Mouse (Mus musculus): ENCODE measurements at regions not wholly inside any gene's neighbourhood (a gene's known extent, or its start where the extent isn't known, plus 50 kb on each side); places are given as distances from the start of the nearest gene placed in this dataset.

- Histone ChIP-seq H3ac (ENCODE audit: control insufficient read depth, insufficient read length, low read depth) (no peak overlapping the region), H3K4me3 (ENCODE audit: insufficient read depth, poor library complexity, severe bottlenecking) (no peak overlapping the region), H3K27me3 (ENCODE audit: control insufficient read depth, insufficient read depth, insufficient read length) (peaks cover 26% of the 10 kb centered on the region), H3K36me3 (ENCODE audit: control insufficient read depth, insufficient read depth) (no peaks in the 10 kb centered on the region), H3K79me3 (ENCODE audit: low read depth) (no peaks in the 10 kb centered on the region), H3K79me2 (ENCODE audit: control insufficient read depth, insufficient read depth) (no peaks in the 10 kb centered on the region)
- TF ChIP-seq MYOD1 (IDR thresholded peaks at IDR 0.05; ENCODE audit: control insufficient read depth, insufficient read length, low read depth), result no peak
- no peak for TF ChIP-seq MYOG (IDR thresholded peaks at IDR 0.05; ENCODE audit: control insufficient read depth, extremely low read depth, insufficient read length)
- TF ChIP-seq USF1 (IDR thresholded peaks at IDR 0.05; ENCODE audit: low read depth), result no peak
- TF ChIP-seq FOSL1 (IDR thresholded peaks at IDR 0.05; ENCODE audit: insufficient read depth, low read length, poor library complexity, severe bottlenecking), result no peak
- TF ChIP-seq CEBPB (IDR thresholded peaks at IDR 0.05; ENCODE audit: low read depth), result no peak
- TF ChIP-seq CTCF (IDR thresholded peaks at IDR 0.05; ENCODE audit: control insufficient read depth, insufficient read depth, insufficient read length), result no peak
- TF ChIP-seq MAX (IDR thresholded peaks at IDR 0.05), result no peak
Observed at GRCm38 (mm10) chr4:148746460-148747314, 57.5 kb upstream of the Casz1 start.

GRCm38 (mm10) chr4:148747315-148747644, 56.9 kb upstream of the Casz1 start:
- TF ChIP-seq MAX (IDR thresholded peaks at IDR 0.05) (no peak), CEBPB (IDR thresholded peaks at IDR 0.05; ENCODE audit: low read depth) (no peak), MYOD1 (IDR thresholded peaks at IDR 0.05; ENCODE audit: control insufficient read depth, insufficient read length, low read depth) (no peak), USF1 (IDR thresholded peaks at IDR 0.05; ENCODE audit: low read depth) (no peak), FOSL1 (IDR thresholded peaks at IDR 0.05; ENCODE audit: insufficient read depth, low read length, poor library complexity, severe bottlenecking) (no peak)
- Histone ChIP-seq H3K36me3 (ENCODE audit: control insufficient read depth, insufficient read depth) (no peaks in the 10 kb centered on the region), H3ac (ENCODE audit: control insufficient read depth, insufficient read length, low read depth) (no peak overlapping the region), H3K79me3 (ENCODE audit: low read depth) (no peaks in the 10 kb centered on the region), H3K79me2 (ENCODE audit: control insufficient read depth, insufficient read depth) (no peaks in the 10 kb centered on the region), H3K4me3 (ENCODE audit: insufficient read depth, poor library complexity, severe bottlenecking) (no peak overlapping the region), H3K27me3 (ENCODE audit: control insufficient read depth, insufficient read depth, insufficient read length) (peaks cover 26% of the 10 kb centered on the region)

GRCm38 (mm10) chr4:148750030-148750429, 54.2 kb upstream of the Casz1 start:
- H3K36me3 ChIP-seq (ENCODE audit: control insufficient read depth, insufficient read depth), result no peaks in the 10 kb centered on the region
- no peaks in the 10 kb centered on the region for H3K79me3 ChIP-seq (ENCODE audit: low read depth)
- no peak for TF ChIP-seq MYOG (IDR thresholded peaks at IDR 0.05; ENCODE audit: control insufficient read depth, extremely low read depth, insufficient read length)
- TF ChIP-seq CEBPB (IDR thresholded peaks at IDR 0.05; ENCODE audit: low read depth), result no peak
- TF ChIP-seq USF1 (IDR thresholded peaks at IDR 0.05; ENCODE audit: low read depth), result no peak
- no peak for TF ChIP-seq FOSL1 (IDR thresholded peaks at IDR 0.05; ENCODE audit: insufficient read depth, low read length, poor library complexity, severe bottlenecking)
- no peak for TF ChIP-seq MYOD1 (IDR thresholded peaks at IDR 0.05; ENCODE audit: control insufficient read depth, insufficient read length, low read depth)
- TF ChIP-seq MAX (IDR thresholded peaks at IDR 0.05), result no peak
- no peak for TF ChIP-seq CTCF (IDR thresholded peaks at IDR 0.05; ENCODE audit: control insufficient read depth, insufficient read depth, insufficient read length)
- H3ac ChIP-seq (ENCODE audit: control insufficient read depth, insufficient read length, low read depth), result no peak overlapping the region
- H3K27me3 ChIP-seq (ENCODE audit: control insufficient read depth, insufficient read depth, insufficient read length), result peaks cover 23% of the 10 kb centered on the region
- H3K79me2 ChIP-seq (ENCODE audit: control insufficient read depth, insufficient read depth), result no peaks in the 10 kb centered on the region
- no peak overlapping the region for H3K4me3 ChIP-seq (ENCODE audit: insufficient read depth, poor library complexity, severe bottlenecking)

GRCm38 (mm10) chr4:148751591-148751990, 52.6 kb upstream of the Casz1 start:
- peaks cover 23% of the 10 kb centered on the region for H3K27me3 ChIP-seq (ENCODE audit: control insufficient read depth, insufficient read depth, insufficient read length)
- H3K36me3 ChIP-seq (ENCODE audit: control insufficient read depth, insufficient read depth), result no peaks in the 10 kb centered on the region
- TF ChIP-seq MAX (IDR thresholded peaks at IDR 0.05), result no peak
- no peak for TF ChIP-seq CEBPB (IDR thresholded peaks at IDR 0.05; ENCODE audit: low read depth)
- no peak overlapping the region for H3K4me3 ChIP-seq (ENCODE audit: insufficient read depth, poor library complexity, severe bottlenecking)
- H3K79me2 ChIP-seq (ENCODE audit: control insufficient read depth, insufficient read depth), result no peaks in the 10 kb centered on the region
- H3K79me3 ChIP-seq (ENCODE audit: low read depth), result no peaks in the 10 kb centered on the region
- no peak overlapping the region for H3ac ChIP-seq (ENCODE audit: control insufficient read depth, insufficient read length, low read depth)

- H3K4me3 ChIP-seq (ENCODE audit: insufficient read depth, poor library complexity, severe bottlenecking), result no peak overlapping the region
- no peak overlapping the region for H3ac ChIP-seq (ENCODE audit: control insufficient read depth, insufficient read length, low read depth)
- no peaks in the 10 kb centered on the region for H3K79me2 ChIP-seq (ENCODE audit: control insufficient read depth, insufficient read depth)
- no peaks in the 10 kb centered on the region for H3K36me3 ChIP-seq (ENCODE audit: control insufficient read depth, insufficient read depth)
- H3K79me3 ChIP-seq (ENCODE audit: low read depth), result no peaks in the 10 kb centered on the region
- peaks cover 19% of the 10 kb centered on the region for H3K27me3 ChIP-seq (ENCODE audit: control insufficient read depth, insufficient read depth, insufficient read length)
- TF ChIP-seq MAX (IDR thresholded peaks at IDR 0.05) (no peak), MYOG (IDR thresholded peaks at IDR 0.05; ENCODE audit: control insufficient read depth, extremely low read depth, insufficient read length) (no peak), CTCF (IDR thresholded peaks at IDR 0.05; ENCODE audit: control insufficient read depth, insufficient read depth, insufficient read length) (no peak), MYOD1 (IDR thresholded peaks at IDR 0.05; ENCODE audit: control insufficient read depth, insufficient read length, low read depth) (no peak), USF1 (IDR thresholded peaks at IDR 0.05; ENCODE audit: low read depth) (no peak), CEBPB (IDR thresholded peaks at IDR 0.05; ENCODE audit: low read depth) (no peak), FOSL1 (IDR thresholded peaks at IDR 0.05; ENCODE audit: insufficient read depth, low read length, poor library complexity, severe bottlenecking) (no peak)
Observed at GRCm38 (mm10) chr4:148752360-148753093, 51.7 kb upstream of the Casz1 start.
